Mouse (Mus musculus) liver, embryonic 15.5 days (tissue): ENCODE measurements around the gene Lmo7. TPM values are rescaled to one million over a fixed set of nuclear protein-coding genes. Genes with fewer than 3 reads are reported as not detected.

Experiments used
- ATAC-seq: fragments of 200-750 bp; cut with Nextera tagmentation; 2 replicates; pipeline ENCODE4 v1.8.0; 2017; ENCODE audit warnings: moderate number of reproducible peaks, mild to moderate bottlenecking, moderate library complexity; ENCODE audit not compliant: insufficient read depth
- H3K27ac ChIP-seq: fragments of 300-500 bp; sonication (generic); replicated peaks from 2 replicates; pipeline ENCODE4 v1.5.1; 2015; ENCODE audit warnings: mild to moderate bottlenecking, inconsistent platforms
- H3K27me3 ChIP-seq: fragments of 300-500 bp; sonication (generic); 2 replicates; pipeline ENCODE4 v1.6.1; 2015; ENCODE audit warnings: mild to moderate bottlenecking, inconsistent platforms
- H3K36me3 ChIP-seq: fragments of 300-500 bp; sonication (generic); replicated peaks from 2 replicates; pipeline ENCODE4 v1.6.1; 2015; ENCODE audit warnings: moderate library complexity, mild to moderate bottlenecking, inconsistent platforms
- H3K4me1 ChIP-seq: fragments of 300-500 bp; sonication (generic); replicated peaks from 2 replicates; pipeline ENCODE4 v1.6.1; 2015; ENCODE audit warnings: inconsistent platforms
- H3K4me2 ChIP-seq: fragments of 300-500 bp; sonication (generic); 2 replicates; pipeline ENCODE4 v1.6.1; 2015; ENCODE audit warnings: moderate library complexity, mild to moderate bottlenecking, inconsistent platforms
- H3K4me3 ChIP-seq: fragments of 300-500 bp; sonication (generic); replicated peaks from 2 replicates; pipeline ENCODE4 v1.5.1; 2015; ENCODE audit warnings: mild to moderate bottlenecking, inconsistent platforms
- H3K9ac ChIP-seq: fragments of 300-500 bp; sonication (generic); 2 replicates; pipeline ENCODE4 v1.6.1; 2015; ENCODE audit warnings: moderate library complexity, mild to moderate bottlenecking, inconsistent platforms
- H3K9me3 ChIP-seq: fragments of 300-500 bp; sonication (generic); replicated peaks from 2 replicates; pipeline ENCODE4 v1.6.1; 2016; ENCODE audit warnings: inconsistent platforms
- WGBS: fragments of 180-500 bp; shearing (Covaris S2); methylation state at CpG from one replicate; pipeline ENCODE4 v1.1.7; 2015; ENCODE audit warnings: mixed read lengths; ENCODE audit not compliant: insufficient replicate concordance; 5-methylcytosine and 5-hydroxymethylcytosine counted together
- polyA plus RNA-seq: library from polyadenylated mRNA; unstranded; fragments of >200 nt; fragmentation: Nextera tagmentation; extraction: Ambion mirVana; gene quantifications from 2 replicates; pipeline ENCODE4 v1.2.1, GENCODE M21; 2015

The Lmo7 gene
- polyA plus RNA-seq, 1 experiment from 2014 or later = 2.7 TPM

DNA sequence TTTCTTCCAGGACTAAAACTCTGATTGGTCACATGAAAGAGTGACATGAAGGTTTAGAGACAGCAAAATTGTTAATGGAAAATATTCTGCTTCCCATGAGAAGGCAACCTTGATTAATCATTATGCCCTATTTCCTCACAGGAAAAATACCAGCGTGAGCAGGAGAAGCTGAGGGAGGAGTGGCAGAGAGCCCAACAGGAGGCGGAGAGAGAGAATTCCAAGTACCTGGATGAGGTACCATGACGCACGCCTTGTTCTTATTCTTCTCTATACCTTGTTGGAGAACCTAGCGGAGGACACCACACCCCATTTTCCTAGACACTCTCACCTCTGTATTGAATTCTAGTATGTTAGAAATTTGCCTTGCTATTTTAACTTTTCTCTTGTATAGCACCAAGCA lies 188.7 kb downstream of the Lmo7 start:
- 74% methylated on average over 5 of the region's 5 CpGs for WGBS

DNA sequence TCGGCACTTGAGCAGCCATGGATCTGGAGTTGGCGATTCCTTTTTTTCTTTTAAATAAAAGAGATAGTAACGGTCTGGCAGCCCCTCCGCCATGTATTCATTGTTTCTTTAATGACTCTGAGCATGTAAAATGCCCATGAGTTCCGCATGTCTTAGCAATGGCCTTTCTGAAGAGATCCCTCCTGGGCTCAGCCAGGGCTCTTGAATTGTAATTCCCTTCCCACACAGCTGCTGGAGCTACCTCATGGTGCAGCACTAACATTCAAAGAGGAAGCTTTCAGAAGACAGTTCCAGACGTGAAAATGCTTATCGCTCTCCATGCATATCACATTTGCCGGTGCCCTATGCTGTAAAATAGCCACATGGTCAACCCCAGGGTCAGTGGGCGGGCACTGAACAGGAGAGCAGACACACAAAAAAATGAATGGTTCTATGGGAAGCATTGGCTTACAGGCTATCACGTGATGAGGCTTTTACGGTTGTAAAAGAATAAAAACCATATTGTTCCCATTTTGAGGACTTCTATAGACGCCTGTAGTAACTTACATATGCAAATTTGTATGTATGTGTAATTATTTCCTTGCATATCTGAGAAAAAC lies 198.0 kb downstream of the Lmo7 start:
- no peak overlapping the region for H3K27ac ChIP-seq
- no peak overlapping the region for H3K4me3 ChIP-seq
- H3K9me3 ChIP-seq = no peaks in the 10 kb centered on the region
- H3K4me2 ChIP-seq = no peak overlapping the region
- H3K9ac ChIP-seq = no peak overlapping the region
- H3K36me3 ChIP-seq = no peaks in the 10 kb centered on the region
- H3K4me1 ChIP-seq = no peaks in the 10 kb centered on the region
- 66% methylated on average over 12 of the region's 12 CpGs for WGBS
- no peaks in the 10 kb centered on the region for H3K27me3 ChIP-seq
- no peak for ATAC-seq

More for the DNA sequence above, 188.7 kb downstream of the Lmo7 start:
- no peak overlapping the region for H3K4me3 ChIP-seq
- no peaks in the 10 kb centered on the region for H3K36me3 ChIP-seq
- H3K4me1 ChIP-seq = no peaks in the 10 kb centered on the region
- no peaks in the 10 kb centered on the region for H3K27me3 ChIP-seq
- H3K4me2 ChIP-seq = no peak overlapping the region
- H3K9me3 ChIP-seq = no peaks in the 10 kb centered on the region
- H3K27ac ChIP-seq = no peak overlapping the region
- H3K9ac ChIP-seq = no peak overlapping the region
- ATAC-seq = no peak

DNA sequence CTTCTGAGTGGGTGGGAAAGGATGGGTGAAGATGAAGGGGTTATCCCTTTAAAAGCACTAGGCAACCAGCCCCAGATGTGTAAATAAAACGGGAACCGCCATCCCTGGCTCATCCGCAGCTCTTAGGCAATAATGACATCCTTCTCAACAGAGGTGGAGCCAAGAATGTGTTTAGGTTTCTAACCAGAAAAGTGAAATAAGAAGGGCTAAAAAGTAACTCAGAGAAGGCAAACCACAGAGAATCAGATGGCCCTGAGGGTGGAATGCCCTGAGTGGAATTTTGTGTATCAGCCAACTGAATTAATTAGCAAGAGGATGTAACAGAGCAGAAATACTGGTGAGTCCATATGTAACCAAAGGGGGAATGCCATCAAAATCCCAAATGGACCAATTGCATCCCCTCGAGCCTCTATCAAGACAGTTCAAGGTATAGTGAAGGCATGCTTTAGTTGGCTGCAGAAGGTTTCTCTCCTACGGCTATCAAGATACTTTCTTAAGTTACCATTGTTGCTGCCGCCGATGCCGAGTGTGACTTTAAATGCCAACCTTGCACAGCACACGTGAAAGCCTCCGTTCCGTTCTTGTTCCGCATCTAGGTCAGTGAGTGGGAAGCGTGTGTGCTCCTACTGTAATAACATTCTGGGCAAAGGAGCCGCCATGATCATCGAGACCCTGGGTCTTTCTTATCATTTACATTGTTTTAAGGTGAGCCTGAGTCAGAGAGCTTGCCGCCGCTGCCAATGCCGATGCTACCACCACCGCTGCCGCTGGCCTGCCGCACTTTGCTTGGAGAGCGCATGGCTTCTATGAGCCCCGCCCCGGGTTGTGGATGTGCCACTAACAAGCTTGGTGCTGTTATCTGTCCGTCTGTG lies 201.1 kb downstream of the Lmo7 start:
- no peaks in the 10 kb centered on the region for H3K4me1 ChIP-seq
- WGBS = 84% methylated on average over 25 of the region's 25 CpGs
- no peak for ATAC-seq
- H3K4me2 ChIP-seq = no peak overlapping the region
- no peak overlapping the region for H3K9ac ChIP-seq
- H3K27me3 ChIP-seq = no peaks in the 10 kb centered on the region
- H3K9me3 ChIP-seq = no peaks in the 10 kb centered on the region
- H3K4me3 ChIP-seq = no peak overlapping the region
- H3K36me3 ChIP-seq = no peaks in the 10 kb centered on the region
- H3K27ac ChIP-seq = no peak overlapping the region

DNA sequence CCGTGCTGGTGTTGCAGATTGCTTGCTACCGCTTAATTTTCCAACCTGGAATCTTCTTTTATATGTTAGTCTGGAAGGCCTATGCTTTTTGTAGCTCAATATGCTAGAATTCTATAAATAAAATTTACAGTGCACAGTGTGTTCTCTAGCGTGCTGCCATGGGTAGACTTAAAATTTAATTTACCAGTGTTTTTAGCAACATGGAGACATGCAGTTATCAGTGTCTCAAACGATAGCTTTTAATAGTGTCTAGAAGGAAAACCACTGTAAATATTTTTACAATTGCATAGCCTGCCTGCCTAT lies 201.6 kb downstream of the Lmo7 start:
- no peak for ATAC-seq
- H3K4me2 ChIP-seq = no peak overlapping the region
- no peaks in the 10 kb centered on the region for H3K9me3 ChIP-seq
- no peak overlapping the region for H3K4me3 ChIP-seq
- H3K9ac ChIP-seq = no peak overlapping the region
- H3K4me1 ChIP-seq = no peaks in the 10 kb centered on the region
- H3K27me3 ChIP-seq = no peaks in the 10 kb centered on the region
- no peaks in the 10 kb centered on the region for H3K36me3 ChIP-seq
- no peak overlapping the region for H3K27ac ChIP-seq
- 73% methylated on average over 4 of the region's 4 CpGs for WGBS

DNA sequence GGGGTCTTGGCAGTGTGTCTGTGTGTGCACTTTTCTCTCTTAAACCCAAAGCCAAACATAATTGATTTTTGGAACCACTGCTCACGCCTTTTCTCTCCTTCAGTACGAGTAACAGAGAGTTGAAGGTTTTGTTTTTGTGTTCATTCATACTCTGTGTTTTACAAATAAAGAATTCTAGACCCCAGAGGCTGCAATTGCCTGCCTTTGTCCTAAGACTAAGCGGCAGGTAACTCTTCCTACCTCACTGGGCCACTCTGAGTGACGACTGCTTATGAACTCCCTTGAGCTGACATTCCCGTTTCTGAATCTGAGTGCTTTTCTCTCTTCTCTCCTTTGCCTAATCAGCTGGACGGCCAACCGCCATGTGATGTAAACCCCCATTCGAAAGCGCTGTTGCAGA lies 203.8 kb downstream of the Lmo7 start:
- 69% methylated on average over 9 of the region's 9 CpGs for WGBS
- ATAC-seq = no peak
- Histone ChIP-seq H3K4me1 (no peaks in the 10 kb centered on the region), H3K9ac (no peak overlapping the region), H3K27ac (no peak overlapping the region), H3K27me3 (no peaks in the 10 kb centered on the region), H3K36me3 (no peaks in the 10 kb centered on the region), H3K9me3 (no peaks in the 10 kb centered on the region), H3K4me3 (no peak overlapping the region), H3K4me2 (no peak overlapping the region)

DNA sequence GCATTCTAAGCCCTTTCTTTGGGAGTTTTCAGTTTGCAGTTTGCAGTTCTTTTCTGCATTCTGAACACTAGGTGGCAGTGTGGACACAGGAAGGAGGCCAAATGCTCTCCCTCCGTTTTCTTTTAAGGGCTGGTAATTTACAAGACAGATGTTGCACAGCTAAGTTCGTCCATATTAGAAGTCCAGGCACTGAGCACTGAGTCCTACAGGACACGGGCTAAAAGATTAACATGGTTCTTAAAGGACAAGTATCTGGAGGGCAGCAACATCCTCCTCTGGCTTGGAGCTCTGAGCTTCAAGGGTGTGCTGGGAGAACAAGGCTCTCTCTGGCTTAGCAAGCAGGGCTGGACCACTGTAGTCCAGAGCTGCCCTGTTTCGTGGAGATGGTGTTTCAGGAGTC lies 213.2 kb downstream of the Lmo7 start:
- no peaks in the 10 kb centered on the region for H3K9me3 ChIP-seq
- 5% methylated on average over 4 of the region's 4 CpGs for WGBS
- H3K36me3 ChIP-seq = no peaks in the 10 kb centered on the region
- no peaks in the 10 kb centered on the region for H3K27me3 ChIP-seq
- no peak for ATAC-seq
- no peaks in the 10 kb centered on the region for H3K4me1 ChIP-seq
- no peak overlapping the region for H3K4me2 ChIP-seq
- H3K4me3 ChIP-seq = no peak overlapping the region
- no peak overlapping the region for H3K9ac ChIP-seq
- H3K27ac ChIP-seq = no peak overlapping the region

DNA sequence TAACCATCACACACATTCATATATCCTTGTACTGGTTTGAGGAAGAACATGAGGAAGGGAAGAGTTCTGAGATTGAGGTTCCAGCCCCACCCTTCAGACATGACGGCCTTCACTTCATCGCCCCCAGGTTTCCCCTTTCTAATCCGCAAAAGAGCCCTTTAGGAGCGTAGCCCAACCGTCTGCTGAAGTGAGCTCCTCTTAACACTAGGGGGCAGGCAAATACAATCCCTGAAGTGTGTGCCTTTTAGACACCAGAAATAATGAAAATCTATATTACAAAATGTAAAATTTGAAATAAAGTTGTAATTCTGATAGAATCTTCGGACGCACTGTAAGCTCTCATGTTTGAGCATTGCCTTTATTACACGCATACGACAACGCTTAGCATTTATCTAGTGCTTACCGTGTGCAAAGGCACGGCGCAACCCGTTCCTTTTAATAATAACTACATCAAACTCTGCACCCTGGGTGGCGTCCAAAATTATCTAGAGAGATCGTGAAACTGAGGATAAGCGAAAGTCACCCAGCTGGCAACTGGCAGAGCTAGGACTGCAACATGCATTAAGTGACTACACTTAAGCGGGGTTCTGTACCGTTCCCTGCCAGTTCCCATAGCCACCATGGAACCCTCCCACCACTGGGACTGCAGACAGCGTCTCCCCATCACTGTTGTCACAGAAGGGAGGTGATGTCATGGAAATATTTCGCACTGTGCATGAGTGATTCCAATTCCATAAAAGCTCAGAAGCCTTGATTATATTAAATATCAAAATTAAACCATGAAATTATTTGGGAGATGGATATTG lies 217.2 kb downstream of the Lmo7 start:
- no peaks in the 10 kb centered on the region for H3K4me1 ChIP-seq
- H3K9ac ChIP-seq = no peak overlapping the region
- ATAC-seq = no peak
- WGBS = 46% methylated on average over 21 of the region's 21 CpGs
- no peak overlapping the region for H3K4me3 ChIP-seq
- no peaks in the 10 kb centered on the region for H3K27me3 ChIP-seq
- no peak overlapping the region for H3K27ac ChIP-seq
- H3K9me3 ChIP-seq = no peaks in the 10 kb centered on the region
- H3K4me2 ChIP-seq = no peak overlapping the region
- H3K36me3 ChIP-seq = no peaks in the 10 kb centered on the region

DNA sequence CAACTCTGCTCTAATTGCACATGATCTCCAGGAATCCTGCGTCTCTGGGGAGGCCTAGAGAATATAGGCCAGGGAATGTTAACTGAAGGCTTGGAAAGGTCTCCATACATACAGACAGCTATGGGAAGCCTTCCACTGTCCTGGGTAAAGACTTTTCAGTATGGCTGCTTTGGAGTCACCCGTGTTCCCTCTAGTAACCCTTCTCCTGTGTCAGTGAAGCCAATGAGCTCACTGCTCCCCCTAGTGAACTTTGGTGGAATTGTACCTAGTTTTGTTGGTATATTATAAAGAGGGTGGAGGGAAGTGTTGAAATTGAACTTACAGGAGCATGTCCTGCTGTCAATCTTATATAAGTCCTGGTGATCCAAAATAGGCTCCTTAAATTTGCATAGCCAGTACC lies 219.4 kb downstream of the Lmo7 start:
- H3K4me3 ChIP-seq = no peak overlapping the region
- WGBS = 46% methylated on average over 2 of the region's 2 CpGs
- no peaks in the 10 kb centered on the region for H3K9me3 ChIP-seq
- no peak overlapping the region for H3K27ac ChIP-seq
- H3K27me3 ChIP-seq = no peaks in the 10 kb centered on the region
- no peak overlapping the region for H3K4me2 ChIP-seq
- ATAC-seq = no peak
- H3K4me1 ChIP-seq = no peaks in the 10 kb centered on the region
- no peak overlapping the region for H3K9ac ChIP-seq
- no peaks in the 10 kb centered on the region for H3K36me3 ChIP-seq

DNA sequence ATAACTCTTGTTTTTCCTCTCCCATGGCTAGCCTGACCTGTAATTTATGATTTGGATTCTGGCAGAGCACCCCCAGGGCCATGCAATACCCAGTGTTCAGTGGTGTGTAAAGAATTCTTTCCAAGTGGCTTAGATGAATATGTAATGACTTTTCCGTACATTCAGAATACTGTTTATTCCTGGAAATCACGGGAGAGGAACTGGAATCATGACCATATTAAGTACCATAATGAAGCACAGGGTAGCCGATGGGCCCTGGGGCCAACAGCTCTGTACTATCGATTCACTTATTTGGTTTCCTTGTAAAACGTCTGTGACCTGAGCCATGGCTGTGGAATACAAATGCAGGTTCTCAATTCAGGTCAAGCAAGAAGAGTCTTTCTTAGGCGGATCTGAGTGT lies 221.3 kb downstream of the Lmo7 start:
- Histone ChIP-seq H3K27ac (no peak overlapping the region), H3K4me2 (no peak overlapping the region), H3K4me1 (no peaks in the 10 kb centered on the region), H3K4me3 (no peak overlapping the region), H3K36me3 (no peaks in the 10 kb centered on the region), H3K9me3 (no peaks in the 10 kb centered on the region), H3K27me3 (no peaks in the 10 kb centered on the region), H3K9ac (no peak overlapping the region)
- WGBS = 60% methylated on average over 6 of the region's 6 CpGs
- no peak for ATAC-seq

DNA sequence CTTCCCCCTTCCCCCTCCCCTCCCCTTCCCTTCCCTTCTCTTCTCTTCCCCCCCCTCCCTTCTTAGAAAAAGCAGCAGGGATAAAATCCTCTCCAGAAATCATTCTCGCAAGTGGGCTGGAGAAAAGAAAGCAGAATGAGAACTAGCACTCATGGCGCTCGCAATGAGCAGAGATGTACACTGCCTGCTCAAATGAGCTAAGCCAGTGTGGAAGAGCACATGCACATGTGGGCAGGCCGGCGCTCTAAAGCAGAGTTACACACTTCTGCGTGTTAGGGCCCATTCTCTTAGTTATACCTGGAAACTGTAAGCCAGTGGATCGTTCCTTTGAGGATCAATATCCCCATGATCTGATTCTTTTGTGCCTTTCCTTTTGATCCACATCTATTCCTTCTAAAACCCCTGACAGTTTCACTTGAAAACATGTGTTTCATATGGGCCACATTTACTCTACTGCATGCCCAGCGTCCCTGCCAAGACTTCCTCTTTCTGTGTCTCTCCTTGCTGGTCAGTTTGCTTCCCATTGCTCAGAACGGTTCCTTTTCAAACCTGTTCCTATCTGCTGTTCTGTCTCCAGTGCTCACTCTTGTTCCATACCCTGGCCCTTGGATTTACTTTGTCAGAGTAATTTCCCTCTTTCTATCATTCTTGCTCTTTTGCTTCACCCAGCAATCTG lies 224.2 kb downstream of the Lmo7 start:
- Histone ChIP-seq H3K4me3 (no peak overlapping the region), H3K4me1 (no peaks in the 10 kb centered on the region), H3K9me3 (no peaks in the 10 kb centered on the region), H3K4me2 (no peak overlapping the region), H3K27ac (no peak overlapping the region), H3K27me3 (no peaks in the 10 kb centered on the region), H3K36me3 (no peaks in the 10 kb centered on the region), H3K9ac (no peak overlapping the region)
- ATAC-seq = no peak
- WGBS = 51% methylated on average over 9 of the region's 9 CpGs

DNA sequence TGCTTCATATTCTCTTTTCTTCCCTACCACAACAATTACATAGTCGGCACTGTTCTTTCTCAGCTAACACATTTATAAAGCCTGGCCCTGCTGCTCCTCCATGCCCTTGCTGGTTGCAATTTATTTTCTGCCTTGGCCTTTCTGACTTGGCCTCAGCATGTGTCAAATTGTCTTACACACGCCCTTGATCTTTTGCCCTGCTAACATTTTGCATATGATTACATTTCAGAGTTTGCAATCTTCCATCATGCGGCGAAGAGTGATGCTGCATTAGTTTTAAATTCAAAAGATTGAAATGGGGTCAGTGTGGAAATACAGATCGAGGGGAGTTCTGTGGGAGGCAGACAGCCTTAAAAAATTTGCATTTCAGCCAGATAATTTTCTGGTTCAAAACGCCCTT lies 234.6 kb downstream of the Lmo7 start:
- H3K9me3 ChIP-seq = no peaks in the 10 kb centered on the region
- no peak for ATAC-seq
- no peaks in the 10 kb centered on the region for H3K36me3 ChIP-seq
- H3K27me3 ChIP-seq = no peaks in the 10 kb centered on the region
- no peak overlapping the region for H3K9ac ChIP-seq
- H3K4me2 ChIP-seq = no peak overlapping the region
- H3K4me1 ChIP-seq = no peaks in the 10 kb centered on the region
- no peak overlapping the region for H3K27ac ChIP-seq
- H3K4me3 ChIP-seq = no peak overlapping the region
- WGBS = 62% methylated on average over 6 of the region's 6 CpGs
